Mouse (Mus musculus) urinary bladder, postnatal 4 days (tissue): ENCODE data around the gene Frmd5.
A peak's percentile ranks its signal among the peaks of the same experiment; 100 is the strongest.
"Not testable (repeated sequence)": the region's sequence is repeated elsewhere in the genome, so short reads cannot be mapped to it uniquely, and the experiment has no call there.

Source experiments
- DNase-seq, 2 experiments: peaks; one replicate each; pipeline ENCODE4 v3.0.0; 2021 to 2022; ENCODE audit warnings: low spot score in 2 of 2

The Frmd5 gene

GRCm38 (mm10) chr2:121806959-121807653 is at the start of gene Frmd5:
Frmd5 (minus strand) TSS chr2:121807087.
- DNase-seq: peak; percentile 78 to 83

DNA sequence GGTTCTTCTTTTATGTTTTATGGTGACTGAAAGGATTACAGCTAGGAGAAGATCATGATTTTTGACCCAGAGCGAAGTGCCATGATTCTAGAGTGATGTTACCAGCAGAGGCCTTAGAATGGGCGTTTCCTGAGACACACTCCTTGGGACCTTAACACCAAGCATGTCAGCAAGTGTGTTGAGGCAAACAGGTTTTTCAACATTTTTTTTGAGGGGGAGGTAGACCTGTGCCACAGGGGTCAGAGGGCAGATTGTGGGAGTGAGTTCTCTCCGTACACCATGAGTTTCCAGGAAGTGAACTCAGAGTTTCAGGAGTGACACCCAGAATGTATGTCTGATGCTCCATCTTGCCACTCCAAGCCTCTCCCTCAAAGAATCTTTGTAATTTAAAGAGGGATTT is 47.1 kb upstream of the Frmd5 start:
- no peak for DNase-seq

DNA sequence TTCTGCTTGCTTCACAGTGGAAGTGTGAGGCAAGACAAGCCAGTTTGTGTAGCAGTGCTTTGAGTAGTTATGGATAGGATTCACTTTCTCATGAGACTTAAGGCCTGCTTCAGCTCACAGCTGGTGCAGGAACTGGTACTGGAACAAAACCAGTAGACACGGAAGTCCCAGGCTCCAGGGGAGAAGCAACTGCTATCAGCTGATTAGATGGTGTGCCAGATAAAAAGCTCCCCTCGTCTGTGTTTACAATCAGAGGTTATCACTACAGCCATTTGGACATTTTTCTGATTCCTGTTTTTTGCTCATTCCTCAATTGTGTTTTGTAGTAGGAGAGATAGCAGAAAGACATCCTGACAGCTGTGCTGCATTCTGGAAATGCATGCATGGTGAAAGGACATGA is 45.2 kb upstream of the Frmd5 start:
- DNase-seq: no peak

GRCm38 (mm10) chr2:121846050-121846449 is 39.2 kb upstream of the Frmd5 start:
- DNase-seq: no peak

DNA sequence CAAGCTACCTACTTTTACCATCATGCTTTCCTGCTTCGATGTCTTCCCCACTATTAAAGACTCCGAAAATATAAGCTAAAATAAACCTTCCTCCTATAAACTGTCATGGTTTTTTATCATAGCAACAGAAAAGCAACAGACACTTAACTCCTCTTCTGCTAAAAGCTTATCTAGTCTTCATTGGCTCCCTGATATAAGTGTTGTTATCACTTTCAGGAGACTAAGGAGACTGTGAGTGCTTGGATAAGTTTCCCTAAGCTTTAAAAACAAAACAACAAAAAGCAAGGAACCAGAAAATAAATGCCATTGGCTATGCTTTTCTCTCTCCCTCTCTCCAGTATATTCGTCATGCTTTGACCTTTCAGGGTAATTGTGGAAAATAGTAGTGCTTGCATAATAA is 35.4 kb upstream of the Frmd5 start:
- no peak for DNase-seq

DNA sequence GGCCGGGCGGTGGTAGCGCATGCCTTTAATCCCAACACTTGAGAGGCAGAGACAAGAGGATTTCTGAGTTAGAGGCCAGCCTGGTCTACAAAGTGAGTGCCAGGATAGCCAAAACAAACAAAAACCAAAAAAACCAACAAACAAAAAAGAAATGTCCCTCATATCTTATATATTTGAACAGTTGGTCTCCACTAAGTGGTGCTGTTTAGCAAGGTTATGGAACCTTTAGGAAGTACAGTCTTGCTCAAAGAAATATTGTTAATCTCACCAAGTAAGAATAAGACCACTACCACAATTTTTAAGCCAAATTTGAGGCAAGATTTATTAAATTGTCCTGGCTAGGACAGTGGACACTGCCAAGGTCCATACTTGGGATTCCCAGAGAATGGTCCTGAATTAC is 34.6 kb upstream of the Frmd5 start:
- no peak for DNase-seq

DNA sequence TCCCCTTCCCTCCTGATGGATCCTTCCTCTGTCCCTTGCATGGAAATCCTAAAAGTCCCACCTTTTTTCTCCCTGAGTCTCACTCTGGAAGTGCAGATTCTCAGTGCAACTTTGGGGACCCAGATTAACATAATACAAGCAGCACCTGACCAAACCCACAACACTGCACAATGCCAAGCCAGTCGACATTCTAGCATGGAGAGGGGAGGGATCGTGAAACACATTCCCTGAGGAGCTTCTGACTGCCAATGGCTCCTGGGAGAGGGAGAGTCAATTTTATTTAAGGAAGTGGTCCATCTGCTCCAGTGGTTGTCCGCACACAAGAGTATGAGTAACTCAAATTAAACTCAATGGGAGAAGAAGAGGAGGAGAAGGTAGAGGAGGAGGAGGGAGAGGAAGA is 28.0 kb upstream of the Frmd5 start:
- DNase-seq: no peak

DNA sequence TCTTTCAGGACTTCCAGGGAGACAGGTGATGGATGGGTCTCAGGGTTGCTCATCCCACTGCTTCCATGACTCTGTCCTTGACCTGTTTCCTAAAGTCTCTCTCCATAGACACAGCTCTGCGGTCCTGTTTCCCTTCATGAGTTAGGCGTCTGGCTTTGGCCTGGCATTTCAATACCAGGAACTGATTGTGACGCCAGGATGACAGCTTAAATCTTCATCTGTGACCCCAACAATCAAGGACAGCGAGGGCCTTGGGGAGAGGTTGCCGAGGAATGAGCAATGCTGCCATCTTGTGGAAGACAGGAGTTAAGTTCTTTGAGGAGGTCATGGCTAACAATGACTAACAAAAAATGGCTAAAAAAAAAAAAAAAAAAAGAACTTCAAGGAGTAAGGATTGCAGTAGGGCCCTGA is 25.6 kb upstream of the Frmd5 start:
- DNase-seq: peak; percentile 25 to 57

DNA sequence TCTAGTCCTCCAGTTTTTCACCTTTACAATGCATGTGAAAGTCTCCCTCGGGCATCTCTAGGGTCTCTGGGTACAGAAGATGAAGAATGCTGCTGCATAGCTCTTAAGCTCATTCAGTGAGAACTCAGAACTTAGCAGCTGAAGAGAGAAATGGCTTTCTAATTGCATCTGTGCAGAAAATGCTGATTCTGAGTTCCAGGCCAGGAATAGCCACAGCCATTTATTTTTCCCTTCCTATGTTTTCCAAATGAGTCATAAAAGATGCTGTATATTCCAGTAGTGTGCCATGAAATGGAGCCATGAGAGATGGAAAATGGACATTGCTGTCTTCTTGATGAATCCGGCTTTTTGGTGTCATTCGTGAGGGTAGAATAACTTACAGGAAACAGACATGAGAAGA is 21.5 kb upstream of the Frmd5 start:
- DNase-seq: no peak

DNA sequence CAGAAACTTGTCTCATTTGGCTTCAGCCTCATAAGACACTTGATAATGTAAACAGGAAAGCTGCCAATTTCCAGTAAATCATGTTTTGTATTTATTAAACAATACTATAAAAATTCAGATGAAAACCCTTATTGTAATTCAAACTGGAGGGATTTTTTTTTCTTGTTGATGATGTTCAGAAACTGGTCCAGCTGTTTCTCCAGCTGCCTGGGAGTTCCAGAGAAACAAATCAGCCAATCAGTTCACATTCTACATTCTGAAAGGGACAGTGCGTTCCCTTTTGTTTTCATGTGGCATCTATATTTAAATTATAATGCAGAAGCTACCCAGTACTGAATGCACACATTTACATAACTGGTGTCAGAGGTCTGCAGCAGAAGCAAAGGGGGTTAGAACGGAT is 19.3 kb upstream of the Frmd5 start:
- DNase-seq: no peak

DNA sequence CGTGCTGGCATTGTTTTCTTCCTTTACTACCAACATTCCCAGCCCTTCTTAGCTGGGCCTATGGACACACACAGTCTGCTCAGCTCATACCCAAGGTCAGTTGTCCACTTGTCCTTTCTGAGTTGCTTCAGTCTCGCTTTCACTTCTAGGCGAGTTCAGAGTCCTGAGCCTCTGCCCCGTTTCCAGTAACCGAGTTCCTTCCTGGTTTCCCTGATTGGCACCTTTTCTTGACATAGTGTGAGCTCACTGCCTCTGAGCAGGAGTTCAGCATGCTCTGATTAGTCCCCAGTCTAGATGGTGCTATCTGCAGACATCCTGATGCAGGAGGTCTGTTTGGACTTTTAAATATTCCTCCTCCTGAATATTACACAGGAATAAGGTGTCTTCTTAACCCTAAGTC is 17.8 kb upstream of the Frmd5 start:
- peak in 1 of 2 experiments; percentile 22 for DNase-seq

DNA sequence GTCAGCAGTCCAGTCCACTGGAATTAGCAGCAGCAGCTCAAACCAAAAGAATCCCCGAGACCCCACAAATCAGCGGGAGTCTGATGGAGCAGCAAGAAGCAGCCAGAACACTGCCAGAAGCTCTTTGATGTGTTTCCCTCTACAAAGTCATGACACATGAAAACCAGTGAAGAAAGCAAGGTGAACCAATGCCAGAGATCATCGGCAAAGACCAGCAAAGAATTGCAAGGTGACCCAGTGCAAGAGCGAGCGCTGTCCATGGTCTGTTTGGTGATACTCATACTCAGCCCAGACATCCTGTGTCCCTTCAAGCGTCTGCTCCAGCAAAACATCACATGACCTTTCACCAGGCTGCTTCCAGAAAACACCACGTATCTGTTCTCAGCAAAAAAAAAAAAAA is 14.9 kb upstream of the Frmd5 start:
- DNase-seq: peak in 1 of 2 experiments; percentile 10

DNA sequence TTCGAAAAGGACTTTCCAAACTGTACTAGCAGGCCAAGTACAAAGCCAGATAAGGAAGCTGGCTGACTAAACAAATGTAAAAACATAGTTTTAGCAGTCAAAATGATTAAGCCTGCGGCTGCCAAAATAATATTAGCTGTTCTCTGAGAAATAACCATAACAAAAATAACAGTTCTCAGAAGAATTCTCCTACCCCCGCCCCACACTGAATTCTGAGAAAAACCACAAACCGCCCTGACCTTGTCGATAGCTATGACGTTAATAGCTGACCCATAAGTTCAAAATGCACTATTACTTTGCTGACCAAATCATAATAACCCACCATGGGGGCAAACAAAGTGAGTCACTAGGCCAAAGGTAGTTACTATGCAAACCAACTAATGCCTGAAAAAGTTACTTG is 4.0 kb upstream of the Frmd5 start:
- DNase-seq: not testable (repeated sequence)

DNA sequence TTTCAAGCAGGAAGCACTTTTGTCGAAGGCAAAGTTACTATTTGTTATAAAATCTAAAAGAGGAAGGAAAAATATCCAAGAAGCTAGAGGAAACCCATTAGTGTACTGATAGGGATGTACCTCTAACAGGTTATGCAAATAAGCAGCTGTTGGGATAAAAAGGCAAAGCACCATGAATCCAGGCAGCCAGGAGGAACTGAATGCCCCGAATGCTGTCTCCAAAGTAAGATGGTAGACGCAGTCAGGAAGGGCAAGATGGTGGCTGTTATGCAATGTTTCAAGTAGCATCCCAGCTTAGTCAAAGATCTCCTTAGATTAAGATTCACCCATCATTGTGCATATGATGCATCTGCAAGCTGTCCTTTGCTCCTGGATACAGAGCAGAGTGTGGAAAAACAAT is 2.2 kb upstream of the Frmd5 start:
- no peak for DNase-seq

DNA sequence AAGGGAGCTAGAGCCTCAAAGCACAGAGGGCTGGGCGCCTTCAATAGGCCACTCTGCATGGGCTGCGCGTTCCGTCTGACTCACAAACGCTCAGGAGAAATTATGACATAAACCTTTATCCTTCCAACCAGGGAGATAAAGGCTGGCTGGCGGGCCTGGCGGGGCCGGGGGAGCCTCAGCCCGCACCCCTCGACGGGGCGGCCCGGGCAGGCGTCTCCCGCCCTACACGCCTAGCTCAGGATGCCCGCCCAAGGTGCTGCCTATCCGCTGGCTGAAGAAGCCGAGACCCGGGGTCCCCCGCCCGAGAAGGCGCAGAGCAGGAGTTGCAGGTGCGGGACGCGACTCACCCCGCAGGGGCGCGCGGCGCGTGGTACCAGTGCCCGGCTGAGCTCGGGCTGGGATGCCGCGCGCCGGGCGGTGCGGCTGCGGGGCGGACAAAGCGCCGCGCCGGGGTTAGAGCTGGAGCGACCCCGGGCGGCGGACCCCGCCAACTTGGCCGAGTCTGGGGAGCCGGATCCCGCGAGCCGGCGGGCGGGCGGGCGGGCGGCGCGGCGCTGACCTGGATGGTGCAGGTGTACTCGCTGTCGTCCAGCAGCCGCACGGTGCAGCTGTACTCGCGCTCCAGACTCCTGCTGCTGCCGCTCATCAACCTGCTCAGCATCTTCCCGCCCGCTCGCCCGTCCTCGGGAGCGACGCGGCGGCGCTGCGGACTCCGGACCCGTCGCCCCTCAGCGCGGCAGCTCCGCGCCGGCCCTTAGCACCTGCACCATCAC is 530 bp downstream of the Frmd5 start:
- peak in 1 of 2 experiments; percentile 22 for DNase-seq

DNA sequence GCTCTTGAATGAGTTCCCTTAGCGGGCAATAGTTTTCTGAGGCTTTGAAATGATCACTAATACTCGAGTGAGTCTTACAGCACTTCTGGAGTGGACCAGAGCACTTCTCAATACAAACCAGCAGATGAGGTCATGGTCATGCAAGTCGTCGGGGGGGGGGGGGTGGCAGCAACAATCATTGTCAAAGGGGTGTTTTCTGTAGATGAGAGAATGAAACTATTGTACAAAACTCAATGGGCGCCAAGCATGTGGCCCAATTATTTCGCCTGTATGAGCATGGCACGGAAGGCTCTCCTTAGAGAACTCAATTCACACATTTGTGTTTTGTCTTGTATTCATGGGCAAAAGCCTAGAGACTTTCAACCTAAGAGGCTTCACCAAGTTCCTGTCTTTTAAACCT is 7.8 kb downstream of the Frmd5 start:
- DNase-seq: no peak

GRCm38 (mm10) chr2:121795995-121796394 is 10.9 kb downstream of the Frmd5 start:
- peak in 1 of 2 experiments; percentile 18 for DNase-seq

DNA sequence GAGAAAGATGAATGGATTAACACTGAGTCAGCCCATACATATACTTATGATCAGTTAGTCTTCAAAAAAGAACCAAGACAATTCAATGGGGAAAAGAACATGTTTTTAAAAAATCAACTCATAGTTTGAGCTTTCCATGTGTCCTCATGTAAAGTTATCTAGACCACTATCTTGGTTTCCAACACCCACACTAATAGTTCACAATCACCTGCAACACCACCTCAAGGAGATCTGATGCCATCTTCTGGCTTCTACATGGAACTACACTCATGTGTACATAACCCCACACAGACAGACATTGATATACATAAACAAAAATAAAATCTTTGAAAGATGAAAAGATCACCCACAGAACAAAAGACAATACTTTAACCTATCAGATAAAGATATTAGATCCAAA is 17.1 kb downstream of the Frmd5 start:
- no peak for DNase-seq

- no peak for DNase-seq
Observed at GRCm38 (mm10) chr2:121788415-121788814, 18.5 kb downstream of the Frmd5 start.

DNA sequence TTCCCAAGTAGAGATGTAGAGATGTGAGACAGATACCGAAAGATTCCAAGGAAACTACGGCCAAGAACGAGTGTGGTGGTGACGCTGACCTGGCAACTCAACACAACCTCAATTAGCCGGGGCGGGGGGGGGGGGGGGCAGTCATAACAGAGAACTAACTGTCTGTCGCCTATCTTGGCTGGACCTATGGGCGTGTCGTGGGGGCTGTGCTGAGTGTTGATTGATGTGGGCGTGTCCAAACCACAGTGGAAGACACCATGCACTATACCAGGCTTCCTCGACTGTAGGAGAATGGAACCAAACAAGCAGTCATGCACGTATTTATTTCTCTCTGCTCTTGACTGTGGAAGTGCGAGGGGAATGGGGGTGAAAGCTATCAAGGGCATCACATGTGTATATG is 19.1 kb downstream of the Frmd5 start:
- no peak for DNase-seq

DNA sequence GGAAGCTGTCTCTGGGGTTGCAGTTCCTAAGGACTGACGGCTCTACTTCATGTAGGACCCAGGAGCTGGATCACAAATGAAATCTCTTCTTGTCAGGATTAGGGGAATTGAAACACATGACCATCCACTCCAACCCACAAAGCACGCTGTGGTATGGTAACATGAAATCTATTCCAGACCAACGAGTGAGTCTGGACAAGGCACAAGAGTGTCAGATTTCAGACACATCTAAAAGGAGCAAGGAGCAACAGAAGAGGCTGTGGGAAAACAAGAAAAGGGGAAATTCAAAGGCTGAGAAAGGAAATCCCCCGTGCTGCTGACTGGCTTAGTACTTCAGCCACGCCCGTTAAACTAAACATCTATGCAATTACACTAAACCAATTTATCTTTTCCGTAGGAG is 19.6 kb downstream of the Frmd5 start:
- no peak for DNase-seq

DNA sequence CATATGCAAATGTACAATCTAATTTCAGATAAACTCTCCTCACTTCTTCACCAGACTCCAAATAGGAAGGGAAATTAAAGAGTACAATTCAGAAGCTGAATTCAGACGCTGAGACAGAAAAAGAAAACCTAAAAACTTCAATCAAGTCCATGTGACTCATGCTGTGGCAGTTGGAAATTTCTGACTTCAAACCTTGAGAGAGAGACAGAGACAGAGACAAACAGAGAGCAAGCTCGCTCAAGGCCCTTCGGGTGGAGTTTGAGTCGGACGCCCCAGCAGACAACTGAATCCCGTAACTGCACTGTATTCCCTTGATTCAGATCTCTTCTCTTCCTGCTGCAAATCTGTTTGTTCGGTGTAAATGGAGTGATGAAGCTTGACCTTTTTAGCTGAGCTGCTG is 30.7 kb downstream of the Frmd5 start:
- DNase-seq: no peak

GRCm38 (mm10) chr2:121764851-121765250 is 42.0 kb downstream of the Frmd5 start:
- DNase-seq: no peak
